Mouse (Mus musculus): ENCODE results near the gene Shld1. TPM values are rescaled to one million over a fixed set of nuclear protein-coding genes. Genes with fewer than 3 reads are reported as not detected.

The Shld1 gene
- total RNA-seq (2021): 10 to 100 TPM; 10.2 to 10.9 TPM

DNA sequence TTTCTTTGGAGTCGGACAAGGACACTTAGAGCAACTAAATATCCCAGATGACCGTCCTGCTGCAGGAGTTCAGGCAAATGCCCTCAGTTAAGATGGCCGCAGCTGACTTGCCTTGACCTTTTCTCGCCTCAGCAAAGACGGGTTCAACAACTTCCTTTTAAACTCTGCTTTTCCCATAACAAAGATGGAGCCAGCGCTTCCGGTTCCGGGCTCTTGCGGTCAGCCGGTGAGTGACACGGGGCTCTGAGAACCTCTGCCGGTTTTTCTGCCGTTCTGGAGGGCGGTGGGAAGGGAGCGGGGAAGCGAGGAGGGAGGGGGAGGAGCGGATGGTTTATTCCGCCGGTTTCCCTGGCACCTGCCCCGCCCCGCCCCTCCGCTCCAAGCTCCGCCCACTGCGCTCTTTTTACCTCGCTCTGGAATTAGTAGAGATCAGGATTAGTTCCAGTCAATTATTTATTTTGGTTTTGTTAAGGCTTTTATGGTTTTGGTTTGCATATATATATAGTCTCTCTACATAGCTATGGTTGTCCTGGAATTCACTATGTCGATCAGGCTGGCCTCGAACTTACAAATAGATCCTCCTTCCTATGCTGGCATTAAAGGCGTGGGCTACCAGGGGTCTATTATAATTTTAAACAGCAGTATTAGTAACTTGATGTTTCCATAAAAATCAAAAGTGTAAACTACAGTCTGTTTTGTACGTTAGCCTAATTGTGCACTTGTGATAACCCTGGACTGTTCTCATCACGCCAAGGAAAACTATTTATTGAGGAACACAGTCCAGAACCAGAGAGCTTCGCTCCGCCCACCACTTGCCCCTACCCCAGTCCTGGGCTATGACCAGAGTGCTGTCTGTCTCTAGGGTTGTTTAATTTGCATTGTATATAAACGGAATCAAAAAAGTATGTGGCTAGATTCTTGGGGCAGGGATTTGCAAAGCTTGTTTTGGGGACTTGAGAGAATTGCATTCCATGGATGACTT lies at the start of gene Shld1:
Gene Shld1 (plus strand): TSS at position 176 of the 982 bp plus-strand sequence.
- intact Hi-C loops (cut with DNase I): loop anchor here (2.0 kb wide), 2 partner anchors 80 to 110 kb away; no protein-coding TSS in a partner anchor
- DNase-seq (ENCODE audit: low spot score in 2 of 2): peak; percentile 85 to 90

DNA sequence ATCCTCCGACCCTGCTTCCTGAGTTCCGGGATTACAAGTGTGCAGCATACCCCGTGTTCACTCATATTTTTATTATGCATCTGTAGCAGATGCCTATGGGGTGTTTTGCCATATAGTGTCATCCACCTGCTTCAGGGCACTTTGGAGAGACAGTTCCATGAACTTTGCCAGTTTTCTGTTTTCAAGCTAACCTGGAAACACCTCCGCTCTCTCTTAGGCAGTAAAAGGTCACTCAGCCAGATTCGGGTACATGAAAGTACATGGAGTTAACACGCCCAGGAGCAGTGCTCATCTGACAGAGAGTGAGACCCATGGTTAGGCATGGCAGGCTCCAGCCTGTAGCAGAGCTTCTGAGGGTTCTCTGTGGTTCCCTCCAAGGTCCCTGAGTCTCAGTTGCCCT lies 48.4 kb upstream of the Shld1 start:
- DNase-seq (ENCODE audit: low spot score in 2 of 2): no peak
- intact Hi-C loops (cut with DNase I): no loop called here

- intact Hi-C loops (cut with DNase I): no loop called here
- DNase-seq (ENCODE audit: low spot score in 2 of 2): no peak
These were observed 47.4 kb upstream of the Shld1 start for GRCm38 (mm10) chr2:132639337-132639736.

- intact Hi-C loops (cut with DNase I): no loop called here
These were observed 45.5 kb upstream of the Shld1 start for GRCm38 (mm10) chr2:132641196-132641595.

DNA sequence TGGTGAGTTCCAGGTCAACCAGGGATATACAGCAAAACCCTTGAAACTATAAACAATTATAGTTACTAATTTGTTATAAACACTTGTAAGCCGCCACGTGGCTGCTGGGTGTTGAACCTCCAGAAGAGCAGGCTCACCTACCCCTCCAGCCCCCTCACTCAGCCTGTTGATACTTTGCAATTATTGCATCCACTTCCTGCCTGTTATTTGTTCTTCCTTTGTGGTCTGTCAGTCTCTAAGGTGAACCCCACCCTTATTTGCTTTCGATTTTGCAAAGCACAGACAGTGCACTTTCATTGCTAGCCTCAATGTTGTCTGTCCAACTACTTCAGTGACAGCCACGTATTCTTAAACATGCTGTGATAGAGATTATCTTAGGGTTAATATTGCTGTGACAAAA lies 43.6 kb upstream of the Shld1 start:
- intact Hi-C loops (cut with DNase I): no loop called here
- no peak for DNase-seq (ENCODE audit: low spot score in 2 of 2)

More at GRCm38 (mm10) chr2:132641196-132641595, 45.5 kb upstream of the Shld1 start:
- no peak for DNase-seq (ENCODE audit: low spot score in 2 of 2)

DNA sequence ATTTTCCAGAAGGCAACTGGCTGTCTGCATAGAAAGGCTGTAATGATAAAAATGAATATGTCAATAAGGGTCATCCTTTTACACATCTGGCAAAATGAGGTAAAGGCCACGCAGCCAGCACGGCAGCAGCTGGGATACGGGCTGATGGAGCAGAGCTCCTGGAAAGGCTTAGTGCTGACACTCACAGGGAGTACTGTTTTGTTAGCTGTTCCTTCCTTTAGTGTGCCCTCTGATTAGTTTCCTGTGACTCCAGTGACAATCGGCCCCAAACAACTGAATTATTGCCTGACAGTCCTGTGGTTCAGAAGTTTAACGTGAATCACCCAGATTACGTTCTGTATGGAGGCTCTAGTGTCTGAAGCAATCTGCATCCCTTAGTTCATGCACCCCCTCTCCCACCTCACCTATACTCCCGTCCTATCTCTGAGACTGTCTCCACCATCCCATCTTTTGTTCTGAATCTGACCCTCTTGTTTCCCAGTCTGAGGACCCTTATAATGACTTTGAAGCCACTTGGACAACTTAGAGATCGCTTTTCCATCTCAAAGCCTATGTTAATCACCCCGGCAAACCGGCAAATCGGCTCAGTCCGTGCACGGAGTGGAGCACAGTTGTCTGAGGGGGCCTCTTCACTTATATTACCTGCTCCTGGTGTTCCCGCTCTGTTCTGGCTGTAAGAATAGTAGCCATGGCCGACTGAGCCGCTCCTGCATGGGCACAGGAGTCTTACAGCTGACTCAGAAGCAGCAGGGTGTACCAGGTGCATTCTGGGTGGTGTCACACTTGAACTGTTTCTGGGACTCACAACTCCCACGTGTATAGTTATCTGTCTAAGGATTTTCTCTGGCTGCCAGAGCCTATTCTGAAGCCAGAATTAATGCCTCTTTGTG lies 39.6 kb upstream of the Shld1 start:
- intact Hi-C loops (cut with DNase I): no loop called here
- DNase-seq (ENCODE audit: low spot score in 2 of 2): no peak

DNA sequence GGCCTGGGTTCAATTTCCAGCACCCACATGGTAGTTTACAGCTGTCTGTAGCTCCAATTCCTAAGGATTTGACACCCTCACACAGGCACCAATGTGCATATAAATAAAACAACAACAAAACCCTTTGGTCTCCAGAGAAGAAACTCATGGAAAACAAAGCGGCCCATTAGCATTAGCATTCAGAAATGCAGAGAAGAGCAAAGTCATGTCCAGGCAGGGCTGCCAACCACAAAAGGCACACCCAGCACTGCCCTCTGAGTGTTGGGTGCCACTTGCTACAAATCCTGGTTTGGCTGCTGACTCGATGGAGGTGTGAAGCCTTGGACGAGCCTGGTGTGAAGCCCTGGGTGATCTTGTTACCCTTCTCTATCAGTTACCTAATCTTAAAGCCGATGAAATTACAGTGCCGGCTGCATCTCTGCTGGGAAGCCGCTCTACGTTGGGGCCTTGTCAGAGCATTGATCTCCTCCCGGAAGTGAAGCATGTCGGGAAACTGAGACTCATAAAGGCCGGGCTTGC lies 37.3 kb upstream of the Shld1 start:
- no peak for DNase-seq (ENCODE audit: low spot score in 2 of 2)
- intact Hi-C loops (cut with DNase I): no loop called here

DNA sequence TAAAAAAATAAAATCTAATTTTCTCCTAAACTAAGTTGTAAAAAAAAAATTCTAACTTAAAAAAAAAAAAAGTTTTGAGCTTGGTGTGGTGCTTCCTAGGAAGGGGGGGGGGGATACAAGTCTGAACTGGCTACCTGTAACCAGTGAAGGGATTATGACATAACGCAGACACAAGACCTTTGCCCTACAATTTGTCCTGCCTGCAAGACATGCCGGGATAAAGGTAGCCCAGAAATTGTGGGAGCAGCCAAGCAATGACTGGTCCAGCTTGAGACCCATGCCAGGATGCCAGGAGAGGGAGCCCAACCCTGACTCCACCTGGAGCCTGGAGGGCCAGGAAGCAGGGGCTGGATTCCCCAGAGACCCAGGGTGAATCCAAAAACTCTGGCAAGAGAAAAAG lies 36.2 kb upstream of the Shld1 start:
- intact Hi-C loops (cut with DNase I): no loop called here
- DNase-seq (ENCODE audit: low spot score in 2 of 2): no peak

GRCm38 (mm10) chr2:132652476-132652875 lies 34.3 kb upstream of the Shld1 start:
- intact Hi-C loops (cut with DNase I): no loop called here
- no peak for DNase-seq (ENCODE audit: low spot score in 2 of 2)

GRCm38 (mm10) chr2:132654834-132655495 lies 31.8 kb upstream of the Shld1 start:
- intact Hi-C loops (cut with DNase I): no loop called here
- DNase-seq (ENCODE audit: low spot score in 2 of 2): no peak

DNA sequence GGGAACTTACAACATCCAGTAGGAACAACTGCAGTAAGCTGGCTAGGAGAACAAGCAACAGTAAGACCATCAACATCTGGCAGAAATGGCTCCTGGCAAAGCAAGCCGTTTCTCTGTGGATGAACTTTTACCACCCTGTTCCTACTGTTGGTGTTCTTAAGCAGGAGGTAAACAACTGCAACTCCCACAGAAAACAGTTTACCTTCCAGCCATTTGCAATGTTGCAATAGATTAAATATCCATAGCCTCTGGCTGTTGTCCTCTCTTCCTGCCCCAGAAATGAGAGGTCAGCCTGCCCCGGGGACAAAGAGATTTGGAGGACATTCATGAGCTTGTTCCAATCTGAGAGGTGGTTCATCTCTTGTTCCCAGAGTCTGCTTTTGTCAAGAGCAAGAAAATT lies 29.5 kb upstream of the Shld1 start:
- no peak for DNase-seq (ENCODE audit: low spot score in 2 of 2)
- intact Hi-C loops (cut with DNase I): no loop called here

DNA sequence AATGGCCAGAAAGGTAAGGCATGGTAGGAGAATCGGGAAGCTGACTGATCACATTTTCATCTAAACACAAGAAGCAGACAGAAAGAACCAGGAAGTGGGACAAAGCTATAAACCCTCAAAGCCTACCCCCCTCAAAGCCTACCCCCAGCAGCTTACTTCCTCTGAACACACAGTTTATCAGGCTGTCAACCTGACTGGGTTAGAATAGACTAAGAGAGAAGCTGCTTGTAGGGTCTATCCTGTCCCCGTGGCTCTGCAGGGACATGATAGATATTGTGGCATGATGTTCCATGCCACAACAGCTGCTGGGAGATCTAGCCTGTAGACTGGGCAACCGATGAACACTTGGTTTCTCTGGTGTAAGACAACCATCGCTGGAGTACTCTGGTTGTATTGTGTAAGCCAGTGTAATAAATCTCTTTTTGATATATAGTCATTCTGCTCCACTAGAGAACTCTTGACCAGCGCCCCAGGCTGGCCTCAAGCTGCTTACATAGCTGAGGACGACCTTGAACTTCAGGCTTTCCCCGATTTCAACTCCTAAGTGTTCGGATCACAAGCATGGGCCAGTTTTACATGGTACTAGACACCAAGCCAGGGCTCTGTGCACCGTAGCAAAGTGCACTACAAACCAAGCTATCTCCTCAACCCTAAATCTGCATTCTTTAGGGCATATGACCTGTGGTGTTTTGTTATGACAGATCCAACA lies 28.2 kb upstream of the Shld1 start:
- intact Hi-C loops (cut with DNase I): no loop called here

GRCm38 (mm10) chr2:132669091-132669490 lies 17.6 kb upstream of the Shld1 start:
- DNase-seq (ENCODE audit: low spot score in 2 of 2): no peak
- intact Hi-C loops (cut with DNase I): no loop called here

More for the DNA sequence above, 28.2 kb upstream of the Shld1 start:
- DNase-seq (ENCODE audit: low spot score in 2 of 2): no peak

- intact Hi-C loops (cut with DNase I): no loop called here
- no peak for DNase-seq (ENCODE audit: low spot score in 2 of 2)
These were observed 16.4 kb upstream of the Shld1 start for GRCm38 (mm10) chr2:132670290-132670689.

- no peak for DNase-seq (ENCODE audit: low spot score in 2 of 2)
- intact Hi-C loops (cut with DNase I): no loop called here
These were observed 14.6 kb upstream of the Shld1 start for GRCm38 (mm10) chr2:132672121-132672520.

DNA sequence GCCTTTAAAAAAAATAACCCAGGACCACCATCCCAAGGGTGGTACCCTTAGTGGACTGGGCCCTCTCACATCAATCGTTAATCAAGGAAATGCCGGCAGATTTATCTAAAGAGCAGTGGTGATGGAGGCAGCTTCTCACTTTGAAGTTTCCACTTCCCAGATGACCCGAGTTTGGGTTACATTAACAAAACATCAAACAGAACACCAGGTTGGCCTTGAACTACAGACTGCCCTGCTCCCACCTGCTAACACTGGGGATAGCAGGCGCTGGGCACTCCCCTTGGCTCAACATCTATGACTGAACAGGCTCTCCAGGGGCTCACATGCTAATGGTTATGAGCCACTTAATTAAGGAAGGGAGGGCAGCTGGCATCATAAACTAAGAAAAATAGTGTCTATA lies 10.6 kb upstream of the Shld1 start:
- DNase-seq (ENCODE audit: low spot score in 2 of 2): no peak
- intact Hi-C loops (cut with DNase I): no loop called here

DNA sequence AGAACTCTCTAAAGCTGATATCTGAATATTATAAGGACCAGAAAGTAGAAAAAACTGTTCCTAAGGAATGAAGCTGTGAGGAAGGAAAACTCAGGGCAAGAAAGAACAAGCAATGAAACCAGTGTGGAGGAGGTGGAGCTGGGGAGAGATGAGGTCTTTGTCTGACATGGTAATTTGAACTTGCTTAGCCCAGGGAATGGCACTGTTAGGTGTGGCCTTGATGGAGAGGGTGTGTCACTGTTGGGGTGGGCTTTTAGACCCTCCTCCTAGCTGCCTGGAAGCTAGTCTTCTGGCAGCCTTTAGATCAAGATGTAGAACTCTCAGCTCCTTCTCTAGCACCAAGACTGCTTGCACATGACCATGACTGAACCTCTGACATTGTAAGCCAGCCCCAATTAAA lies 1.7 kb upstream of the Shld1 start:
- no peak for DNase-seq (ENCODE audit: low spot score in 2 of 2)
- intact Hi-C loops (cut with DNase I): no loop called here

- DNase-seq (ENCODE audit: low spot score in 2 of 2): peak in 1 of 2 experiments; percentile 42
- intact Hi-C loops (cut with DNase I): no loop called here
These were observed 1.9 kb downstream of the Shld1 start for GRCm38 (mm10) chr2:132688611-132689021.

GRCm38 (mm10) chr2:132689188-132689568 lies 2.4 kb downstream of the Shld1 start:
- no peak for DNase-seq (ENCODE audit: low spot score in 2 of 2)
- intact Hi-C loops (cut with DNase I): no loop called here

Measured in left cerebral cortex, postnatal 36 days (tissue).